Mouse (Mus musculus): ENCODE results near the gene Incenp. TPM values are rescaled to one million over a fixed set of nuclear protein-coding genes. Genes with fewer than 3 reads are reported as not detected.

Incenp gene
- total RNA-seq, 2 experiments from 2014 or later = 13.2 to 14.8 TPM

GRCm38 (mm10) chr19:9837341-9837715, 62.0 kb downstream of the Incenp start:
- DNase-seq (ENCODE audit: extremely low spot score in 1 of 2, low spot score in 1 of 2) = no peak

GRCm38 (mm10) chr19:9836581-9837340, 62.6 kb downstream of the Incenp start:
- peak; percentile 25 to 64 for DNase-seq (ENCODE audit: extremely low spot score in 1 of 2, low spot score in 1 of 2)

Small RNA genes lying within 50 kb of the gene (microRNA-seq; reads per million reads assigned to microRNA genes)
- gene Gm22369 = 0 reads per million in 2 experiments
- gene Gm24484 = 0 reads per million in 2 experiments

Other genes starting within 250 kb of the Incenp start
- gene Scgb2a2, start 52.0 kb downstream of the Incenp start, total RNA-seq (2021) = not detected
- 1,000 to 10,000 TPM; 2,794 to 3,082 TPM for gene Fth1, start 81.0 kb upstream of the Incenp start, total RNA-seq (2021)
- under 1 TPM; 0.85 to 0.96 TPM for gene Best1, start 102.1 kb upstream of the Incenp start, total RNA-seq (2021)
- gene Rab3il1, start 102.1 kb upstream of the Incenp start, total RNA-seq (2021) = 1 to 10 TPM; 9.3 TPM
- 10 to 100 TPM; 26.3 to 27.9 TPM for gene Fads3, start 142.0 kb upstream of the Incenp start, total RNA-seq (2021)
- 100 to 1,000 TPM; 164 to 182 TPM for gene Fads2, start 202.2 kb upstream of the Incenp start, total RNA-seq (2021)